Mouse (Mus musculus) heart, adult 2 months (tissue): ENCODE measurements at regions not wholly inside any gene's neighbourhood (a gene's known extent, or its start where the extent isn't known, plus 50 kb on each side); places are given as distances from the start of the nearest gene placed in this dataset.

Source experiments
- CTCF ChIP-seq: fragments of 200-600 bp; IDR thresholded peaks from 2 replicates; pipeline ENCODE4 v1.8.1; 2022; ENCODE audit warnings: antibody characterized with exemption, mild to moderate bottlenecking, moderate library complexity
- EP300 ChIP-seq: fragments of 200-500 bp; IDR thresholded peaks from 2 replicates; pipeline ENCODE4 v1.6.1; 2011; ENCODE audit warnings: low read depth, low read length, control low read depth; ENCODE audit not compliant: insufficient read depth
- POLR2A ChIP-seq: fragments of 200-500 bp; IDR thresholded peaks from 2 replicates; pipeline ENCODE4 v1.6.1; 2011; ENCODE audit warnings: mild to moderate bottlenecking, low read depth, low read length, control low read depth; ENCODE audit not compliant: insufficient read depth

GRCm38 (mm10) chr3:51002662-51003061 is 221.6 kb upstream of the Noct start:
- TF ChIP-seq POLR2A (no peak), CTCF (no peak), EP300 (no peak)
